Mouse (Mus musculus) left cerebral cortex, postnatal 25 days (tissue): ENCODE measurements around the gene Bdh1. TPM values are rescaled to one million over a fixed set of nuclear protein-coding genes. Genes with fewer than 3 reads are reported as not detected.
A peak's percentile ranks its signal among the peaks of the same experiment; 100 is the strongest.

Experiments used
- DNase-seq, 2 experiments: peaks; one replicate each; pipeline ENCODE4 v3.0.0; 2022; ENCODE audit warnings: low spot score in 2 of 2, mixed read lengths in 1 of 2
- intact Hi-C: fragments of 180-260 bp; cut with DNase I; formaldehyde crosslinking; loops from one replicate; pipeline ENCODE4 v1.15.1; 2025
- total RNA-seq, 2 experiments: library from RNA; stranded (reverse); gene quantifications; 2 replicates each; pipeline ENCODE4 v1.2.3; 2021

Gene Bdh1
- total RNA-seq, 2 experiments from 2014 or later = 115 to 123 TPM

DNA sequence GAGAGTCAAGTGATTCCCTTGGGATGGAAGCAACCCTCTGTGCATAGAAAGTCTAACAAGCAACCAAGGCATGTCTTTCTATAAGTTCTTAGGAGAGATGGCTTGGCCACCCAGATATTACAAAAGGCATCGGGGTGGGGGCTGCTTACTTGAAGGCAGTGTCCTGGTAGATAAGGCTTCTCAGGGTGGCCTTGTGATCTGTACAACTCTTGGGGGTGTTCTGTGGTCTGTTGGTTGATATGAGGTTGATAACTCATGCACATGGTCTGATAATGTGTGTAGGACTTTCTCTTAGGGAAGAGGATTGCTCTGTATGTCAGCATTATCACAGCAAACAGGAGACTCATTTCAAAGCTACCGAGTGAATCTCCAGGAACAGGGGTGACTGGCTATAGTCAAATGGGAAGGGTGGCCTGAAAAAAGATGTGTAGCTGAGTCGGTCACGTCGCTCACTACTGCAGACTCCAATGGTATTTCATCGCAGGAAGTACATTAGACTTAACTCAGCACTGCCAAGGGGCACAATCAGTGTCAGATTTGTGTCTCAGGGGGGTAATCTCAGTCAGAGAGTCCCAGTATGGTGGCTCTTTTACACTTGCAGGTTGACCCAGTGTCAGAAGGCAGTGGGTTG, 4.5 kb downstream of the Bdh1 start:
- DNase-seq = no peak
- intact Hi-C loops = loop anchor here (5.0 kb wide), 1 partner anchor 224 kb away; the partner anchor contains the start of gene Acap2

DNA sequence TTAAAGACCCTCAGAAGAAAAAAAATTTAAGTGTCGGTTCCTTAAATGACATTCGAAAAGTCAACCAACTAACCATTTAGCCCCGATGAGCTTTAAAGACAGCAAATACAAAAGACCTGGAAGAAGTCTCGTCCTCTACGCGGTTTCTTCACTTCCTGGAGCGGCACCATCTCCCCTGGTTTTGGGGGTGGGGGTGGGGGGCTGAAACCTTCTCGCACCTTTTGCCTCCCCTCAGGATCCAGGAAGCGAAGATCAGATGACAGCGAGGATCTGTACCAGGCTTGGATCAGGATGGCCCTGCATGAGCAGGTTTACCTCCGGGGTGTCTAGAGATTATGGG, 6.2 kb downstream of the Bdh1 start:
- DNase-seq = no peak
- intact Hi-C loops = loop anchor here (5.0 kb wide), 1 partner anchor 226 kb away; the partner anchor contains the start of gene Acap2

DNA sequence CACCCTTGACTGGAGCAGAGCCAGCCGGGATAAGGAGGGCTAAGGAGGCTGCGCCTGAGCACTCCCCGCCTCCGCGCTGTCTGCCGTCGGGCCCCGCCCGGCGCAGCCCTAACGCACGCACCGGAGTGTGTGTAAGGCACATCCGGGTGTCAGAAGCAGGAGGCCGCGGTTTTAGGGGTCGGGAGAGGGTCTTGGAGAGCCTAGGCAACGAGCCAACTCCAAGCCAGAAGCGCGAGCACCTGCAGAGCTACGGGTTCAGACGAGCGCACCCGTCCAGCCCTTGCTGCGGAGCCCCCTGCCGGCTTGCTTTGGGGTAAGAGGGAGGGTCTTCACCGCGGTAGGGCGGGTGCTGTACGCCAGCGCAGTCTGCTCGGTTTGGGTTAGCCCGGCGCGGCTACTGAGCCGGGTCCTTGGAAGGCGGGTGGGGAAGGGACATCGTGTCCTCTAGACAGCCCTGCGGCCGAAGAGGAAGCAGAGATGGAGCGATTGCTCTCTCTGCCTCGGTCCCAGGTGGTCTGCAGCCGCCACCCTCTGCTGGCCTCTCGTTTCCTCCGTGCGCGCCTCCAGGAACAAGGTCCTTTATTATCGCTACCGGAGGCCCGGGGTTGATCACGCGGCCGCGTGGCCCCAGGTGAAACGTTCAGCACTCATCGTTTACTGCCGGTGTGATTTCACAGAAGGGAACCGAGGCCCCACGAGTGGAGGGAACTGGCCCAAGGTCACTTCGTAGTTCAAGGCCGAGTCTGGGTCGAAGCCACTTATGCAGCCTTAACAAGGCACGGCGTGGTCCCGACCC, 6.8 kb downstream of the Bdh1 start:
- peak; percentile 88 to 93 for DNase-seq
- intact Hi-C loops = loop anchor here (5.0 kb wide), 1 partner anchor 227 kb away; the partner anchor contains the start of gene Acap2

DNA sequence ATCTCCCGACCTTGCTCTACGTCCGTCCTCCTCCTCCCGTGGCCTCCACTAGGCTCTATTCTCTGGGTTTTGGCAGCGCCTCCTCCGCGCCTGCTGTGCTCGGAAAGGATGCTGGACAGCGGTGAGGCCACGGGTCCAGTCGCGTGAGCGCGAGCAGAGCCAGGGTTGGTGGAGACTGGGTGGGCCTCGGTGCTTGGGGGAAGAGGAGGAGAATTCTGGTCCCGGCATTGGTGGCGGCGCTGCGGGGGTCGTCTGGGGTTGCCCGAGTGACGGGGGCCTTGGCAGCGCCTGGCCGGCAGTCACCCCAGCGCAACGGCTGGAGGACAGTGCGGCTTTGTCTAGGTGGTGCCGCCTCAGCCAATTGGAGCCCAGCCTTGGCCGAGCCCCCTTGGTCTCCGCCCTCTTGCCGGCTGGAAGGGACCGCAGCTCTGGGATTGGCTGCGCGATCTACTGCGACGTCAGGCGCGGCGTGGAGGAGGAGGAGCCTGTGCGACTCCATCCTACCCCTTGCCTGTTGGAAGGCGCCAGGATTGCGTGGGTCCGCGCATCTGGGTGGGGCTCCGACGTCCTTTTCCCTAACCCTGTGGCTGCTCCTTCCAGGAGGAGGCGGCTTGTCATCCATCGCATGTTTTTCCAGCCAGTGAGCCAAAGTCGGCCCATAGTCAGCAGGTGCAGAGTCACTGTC, 7.5 kb downstream of the Bdh1 start:
- peak; percentile 96 to 99 for DNase-seq
- intact Hi-C loops = loop anchor here (5.0 kb wide), 1 partner anchor 227 kb away; the partner anchor contains the start of gene Acap2

DNA sequence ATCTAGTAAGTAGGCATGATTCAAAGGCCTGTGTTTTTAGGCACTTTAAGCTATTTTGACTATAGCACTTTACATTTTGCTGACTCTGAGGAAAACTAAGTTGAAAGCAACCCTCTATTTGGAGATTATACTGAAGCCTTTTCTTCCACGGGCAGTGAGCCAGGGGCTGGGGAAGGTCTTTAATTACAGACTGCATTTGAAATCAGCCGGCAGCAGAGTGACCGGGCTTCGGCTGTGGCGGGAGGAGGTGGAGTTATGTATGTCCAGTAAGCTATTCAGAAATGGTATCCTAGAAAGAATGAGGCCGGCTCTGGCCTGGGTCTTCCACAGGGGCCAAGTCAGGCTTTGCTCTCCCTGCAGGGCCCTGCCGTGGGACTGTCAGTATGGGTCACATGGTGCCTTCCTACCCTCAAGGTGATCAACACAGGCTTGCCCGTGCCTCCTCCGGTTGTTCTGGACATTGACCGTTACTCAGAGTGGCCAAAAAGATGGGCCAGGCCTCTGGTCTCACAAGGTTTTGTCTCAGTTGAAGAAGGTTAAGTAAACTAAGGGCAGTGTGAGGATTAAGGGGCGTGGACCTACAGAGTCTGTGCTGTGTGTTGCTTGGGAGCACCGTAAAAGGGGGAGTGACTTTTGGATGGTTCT, 11.5 kb downstream of the Bdh1 start:
- no peak for DNase-seq
- intact Hi-C loops = no loop called here

DNA sequence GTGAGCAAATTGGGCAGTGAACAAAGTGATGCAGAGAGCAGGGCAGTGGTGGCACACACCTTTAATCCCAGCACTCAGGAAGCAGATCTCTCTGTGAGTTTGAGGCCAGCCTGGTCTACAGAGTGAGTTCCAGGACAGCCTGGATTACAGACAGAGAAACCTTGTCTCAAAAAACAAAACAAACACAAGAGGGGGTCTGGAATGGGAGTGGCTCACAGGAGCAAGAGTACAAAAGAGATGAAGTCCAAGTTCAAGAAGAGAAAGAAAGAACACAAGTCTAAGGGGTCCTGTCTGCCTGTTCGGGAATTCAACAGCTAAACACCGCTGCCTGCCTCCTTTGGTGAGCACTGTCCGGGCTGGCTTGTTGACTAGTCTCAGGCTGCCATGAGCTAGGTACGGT, 13.1 kb downstream of the Bdh1 start:
- DNase-seq = no peak
- intact Hi-C loops = no loop called here

DNA sequence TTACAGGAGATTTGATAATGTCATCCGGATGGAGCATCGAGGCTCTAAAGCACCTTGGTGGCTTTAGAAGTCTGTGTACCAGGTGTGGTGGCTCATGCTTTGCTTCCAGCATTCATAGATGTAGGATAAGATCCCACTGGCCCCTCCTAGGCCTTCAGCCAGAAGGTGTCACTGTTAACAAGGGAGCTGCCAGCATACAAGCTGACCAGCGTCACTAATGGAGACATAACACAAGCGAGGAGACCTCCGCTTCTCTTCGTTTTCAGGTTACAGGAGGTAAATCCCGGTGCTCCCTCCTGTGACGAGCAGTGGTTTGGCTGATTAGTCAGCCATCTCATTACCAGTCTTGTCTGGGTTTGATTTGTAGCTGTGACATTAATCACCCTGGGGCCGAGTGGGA, 14.0 kb downstream of the Bdh1 start:
- no peak for DNase-seq
- intact Hi-C loops = no loop called here

DNA sequence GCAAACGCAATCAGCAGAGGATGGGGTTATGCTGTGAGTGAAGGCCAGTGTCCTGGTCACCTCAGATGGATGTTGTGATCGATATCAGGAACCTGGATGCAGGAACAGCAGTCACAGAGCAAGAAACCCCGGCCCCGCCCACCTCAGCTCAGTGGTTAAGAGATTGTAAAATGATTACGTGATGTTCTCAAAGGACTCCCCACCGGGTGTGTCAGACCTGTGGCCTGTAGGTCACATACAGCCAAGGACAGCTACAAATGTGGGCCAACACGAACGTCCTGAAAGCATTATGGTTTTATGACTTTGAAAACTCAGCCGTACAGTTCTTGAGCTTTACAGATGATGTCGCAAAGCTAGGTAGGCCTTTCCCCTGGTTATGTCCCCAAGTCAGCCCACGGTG, 15.3 kb downstream of the Bdh1 start:
- DNase-seq = no peak
- intact Hi-C loops = no loop called here

DNA sequence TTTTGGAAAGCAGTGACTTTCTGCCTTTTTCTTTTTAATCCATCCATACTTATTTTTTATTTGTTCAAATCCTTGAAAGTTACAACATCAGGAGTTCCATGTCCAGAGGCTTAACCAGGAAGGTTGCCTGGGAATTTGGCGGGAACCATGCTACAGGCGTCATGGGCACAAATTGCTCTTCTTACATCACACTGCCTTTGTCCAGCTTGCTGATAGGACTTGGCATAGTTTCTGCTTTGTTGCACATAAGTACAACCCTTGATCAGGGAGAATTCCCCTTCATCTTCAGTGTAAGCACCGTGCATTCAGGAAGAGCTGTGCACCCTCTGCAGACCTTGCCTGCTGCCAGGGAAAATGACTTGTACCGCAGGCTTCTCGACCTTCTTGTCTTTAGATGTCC, 17.4 kb downstream of the Bdh1 start:
- DNase-seq = no peak
- intact Hi-C loops = no loop called here

DNA sequence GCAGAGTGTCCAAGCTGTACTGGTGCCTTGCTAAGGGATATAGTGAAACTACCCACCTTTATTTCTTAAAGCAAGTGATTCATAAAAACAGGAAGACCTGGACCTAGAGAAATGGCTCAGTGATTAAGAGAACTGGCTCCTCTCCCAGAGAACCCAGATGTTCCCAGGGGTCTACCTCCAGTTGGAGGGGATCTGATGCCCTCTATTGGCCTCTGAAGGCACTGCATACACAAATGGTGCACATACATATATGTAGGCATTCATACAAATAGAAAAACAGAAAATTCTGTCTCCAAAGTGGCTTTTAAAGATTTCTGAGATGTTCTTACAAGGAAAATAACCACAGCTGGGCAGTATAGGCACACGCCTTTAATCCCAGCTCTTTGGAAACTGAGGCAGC, 18.0 kb downstream of the Bdh1 start:
- intact Hi-C loops = no loop called here
- DNase-seq = no peak

DNA sequence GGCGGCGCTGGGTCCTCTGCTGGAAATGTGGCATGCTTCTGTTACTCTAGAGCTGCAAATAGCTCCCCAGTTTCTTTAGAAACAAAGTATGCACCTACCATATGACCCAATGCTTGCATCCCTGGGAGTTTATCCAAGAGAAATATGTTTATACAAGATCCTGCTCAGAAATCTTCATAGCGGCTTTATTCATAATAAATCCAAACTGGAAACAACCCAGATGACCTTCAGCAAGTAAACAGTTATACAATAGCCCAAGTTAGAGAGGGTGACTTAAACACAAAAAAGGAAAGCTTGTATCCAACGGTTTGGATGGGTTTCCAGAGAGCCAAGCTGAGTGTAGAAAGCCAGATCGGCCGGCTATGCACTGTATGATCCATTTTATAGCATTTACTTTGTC, 22.4 kb downstream of the Bdh1 start:
- DNase-seq = no peak
- intact Hi-C loops = no loop called here

DNA sequence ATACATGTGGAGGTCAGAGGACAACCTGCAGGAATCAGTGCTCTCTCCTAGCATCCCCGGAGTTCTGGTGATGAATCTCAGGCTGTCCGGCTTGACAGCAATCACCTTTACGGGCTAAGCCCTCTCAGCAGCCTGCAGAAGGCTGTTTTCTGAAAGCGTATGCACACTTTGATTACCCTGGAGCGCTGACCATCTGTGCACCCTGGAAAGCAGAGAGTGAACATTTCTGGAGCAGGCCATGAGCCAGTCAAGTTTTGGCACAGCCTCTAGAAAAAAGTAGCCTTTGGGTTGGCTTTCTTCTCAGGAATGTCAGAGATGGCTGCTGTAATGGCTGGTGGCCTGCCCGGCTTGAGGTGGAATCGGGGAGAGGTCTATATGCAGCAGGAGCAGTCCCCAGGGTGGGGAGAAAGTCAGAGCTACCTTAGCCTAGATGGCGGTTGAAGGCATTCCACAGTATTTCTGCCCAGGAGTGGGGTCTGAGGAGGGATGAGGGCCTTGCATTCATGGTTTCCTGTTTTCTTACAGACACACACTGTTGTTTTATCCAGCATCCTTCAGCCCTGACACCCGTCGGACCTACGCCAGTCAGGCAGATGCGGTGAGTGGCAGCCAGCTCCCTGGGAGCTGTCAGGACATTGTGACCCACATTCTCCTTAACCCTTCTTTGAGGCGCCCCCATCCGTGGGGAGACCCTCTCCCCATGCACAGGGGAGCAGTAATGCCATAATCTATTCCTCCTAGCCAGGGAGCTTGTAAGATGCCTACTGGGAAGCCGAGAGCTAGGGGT, 24.2 kb downstream of the Bdh1 start:
- DNase-seq = no peak
- intact Hi-C loops = no loop called here

DNA sequence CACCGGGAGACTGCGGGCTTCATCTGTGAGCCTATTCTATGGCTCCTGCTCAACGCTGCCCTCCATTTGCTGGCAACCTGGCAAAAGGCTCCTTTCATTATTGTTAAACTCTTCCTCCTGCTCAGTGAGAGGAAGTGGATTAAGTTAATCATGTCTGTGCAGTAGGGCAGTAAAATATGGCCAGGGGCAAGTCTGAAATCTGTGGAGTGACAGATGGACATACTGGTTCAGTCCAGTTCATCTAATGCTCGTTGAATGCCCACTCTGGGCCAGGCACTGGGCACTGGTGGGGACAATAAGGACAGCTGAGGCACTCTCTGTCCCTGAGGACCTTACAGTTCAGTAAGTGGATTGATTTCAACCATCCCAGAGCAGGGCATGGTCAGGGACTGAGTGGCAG, 27.9 kb downstream of the Bdh1 start:
- intact Hi-C loops = no loop called here
- DNase-seq = no peak

DNA sequence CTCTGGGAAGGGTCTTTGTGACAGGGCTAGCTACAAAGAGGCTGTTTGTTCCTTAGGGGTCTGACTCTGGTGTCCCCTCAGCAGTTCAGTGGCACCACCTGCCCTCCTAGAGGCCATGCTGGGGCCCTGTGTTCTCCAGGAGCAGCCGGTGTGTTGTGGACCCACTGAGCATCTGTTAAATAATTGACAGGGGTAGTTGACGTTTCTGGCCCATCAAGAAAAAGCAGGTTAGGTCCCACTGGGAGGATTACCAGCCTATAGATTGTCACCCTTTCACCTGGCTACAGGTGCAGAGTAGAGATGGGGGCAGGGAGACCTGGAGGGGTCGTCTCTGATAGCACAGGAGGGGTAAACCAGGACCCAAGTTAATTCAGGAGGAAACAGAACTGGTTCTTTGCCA, 29.2 kb downstream of the Bdh1 start:
- intact Hi-C loops = no loop called here

DNA sequence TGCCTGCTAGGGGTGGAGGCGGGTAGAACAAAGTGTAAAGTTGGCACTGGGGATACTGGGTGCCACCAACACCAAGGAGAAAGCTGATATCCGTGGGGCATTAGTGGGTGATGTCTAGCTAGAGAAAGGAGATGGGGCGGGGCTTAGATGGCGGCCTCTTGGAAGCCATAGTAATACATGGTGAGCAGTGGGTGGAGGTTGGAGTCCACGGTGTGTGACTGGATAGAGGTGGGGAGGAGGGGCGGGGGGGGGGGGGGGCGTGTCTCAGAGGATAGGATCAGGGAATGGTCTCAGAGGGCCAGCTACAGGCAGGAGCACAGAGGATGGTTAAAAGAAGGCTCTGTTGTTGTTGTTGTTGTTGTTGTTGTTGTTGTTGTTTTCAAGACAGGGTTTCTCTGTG, 30.4 kb downstream of the Bdh1 start:
- intact Hi-C loops = no loop called here
- DNase-seq = no peak

More for the DNA sequence above, 29.2 kb downstream of the Bdh1 start:
- DNase-seq = no peak

DNA sequence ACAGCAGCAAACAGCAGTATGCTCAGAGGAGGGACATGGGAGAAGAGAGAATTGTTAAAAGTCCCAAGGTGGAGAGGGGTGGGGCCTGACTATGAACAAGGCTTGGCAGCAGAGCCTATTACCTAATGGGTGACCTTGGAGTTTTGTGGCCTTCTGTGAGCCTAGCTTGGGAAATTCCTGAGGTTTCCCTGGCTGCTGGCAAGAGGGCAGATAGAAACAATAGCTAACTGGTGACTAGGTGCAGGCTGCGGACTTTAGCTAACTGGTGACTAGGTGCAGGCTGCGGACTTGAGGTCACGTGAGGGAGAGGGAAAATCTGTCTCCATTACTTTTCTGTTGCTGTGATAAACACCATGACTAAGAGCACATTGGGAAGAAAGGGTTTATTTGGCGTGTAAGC, 31.9 kb downstream of the Bdh1 start:
- intact Hi-C loops = no loop called here
- DNase-seq = no peak

DNA sequence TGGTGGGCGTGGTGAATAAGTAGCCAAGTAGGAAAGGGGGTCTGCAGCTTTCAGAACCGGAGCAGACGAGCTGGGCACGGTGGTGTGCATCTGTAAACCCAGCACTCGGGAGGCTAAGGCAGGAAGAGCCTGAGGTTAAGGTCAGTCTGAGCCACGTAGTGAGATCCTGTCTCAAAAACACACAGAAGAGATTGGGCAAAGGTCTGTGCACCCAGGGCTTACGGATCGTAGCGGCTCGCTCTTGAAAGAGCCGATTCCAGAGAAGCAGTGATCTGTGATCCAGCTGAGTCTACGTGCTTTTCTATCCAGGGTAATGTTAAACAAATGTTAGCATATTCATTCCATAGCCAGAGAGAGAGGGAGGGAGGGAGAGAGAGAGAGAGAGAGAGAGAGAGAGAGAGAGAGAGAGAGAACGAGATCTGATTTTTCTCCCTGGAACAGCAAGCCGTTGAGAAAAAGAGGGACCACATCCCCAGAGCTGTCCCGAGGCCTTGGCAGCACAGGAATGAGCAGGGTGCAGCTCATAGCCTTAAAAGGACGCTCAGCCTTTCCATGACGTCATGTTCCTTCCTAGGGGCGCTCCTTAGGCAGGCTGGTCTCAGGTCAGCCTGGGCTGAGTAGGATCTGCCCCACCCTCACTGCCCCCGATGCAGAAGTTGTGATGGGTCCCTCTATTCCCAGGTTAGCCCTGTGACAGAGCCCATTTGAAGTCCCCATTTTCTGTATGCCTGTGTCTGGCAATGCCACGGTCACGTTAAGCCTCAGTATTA, 33.4 kb downstream of the Bdh1 start:
- intact Hi-C loops = loop anchor here (5.0 kb wide), 1 partner anchor 267 kb away; no protein-coding TSS in a partner anchor
- DNase-seq = no peak

DNA sequence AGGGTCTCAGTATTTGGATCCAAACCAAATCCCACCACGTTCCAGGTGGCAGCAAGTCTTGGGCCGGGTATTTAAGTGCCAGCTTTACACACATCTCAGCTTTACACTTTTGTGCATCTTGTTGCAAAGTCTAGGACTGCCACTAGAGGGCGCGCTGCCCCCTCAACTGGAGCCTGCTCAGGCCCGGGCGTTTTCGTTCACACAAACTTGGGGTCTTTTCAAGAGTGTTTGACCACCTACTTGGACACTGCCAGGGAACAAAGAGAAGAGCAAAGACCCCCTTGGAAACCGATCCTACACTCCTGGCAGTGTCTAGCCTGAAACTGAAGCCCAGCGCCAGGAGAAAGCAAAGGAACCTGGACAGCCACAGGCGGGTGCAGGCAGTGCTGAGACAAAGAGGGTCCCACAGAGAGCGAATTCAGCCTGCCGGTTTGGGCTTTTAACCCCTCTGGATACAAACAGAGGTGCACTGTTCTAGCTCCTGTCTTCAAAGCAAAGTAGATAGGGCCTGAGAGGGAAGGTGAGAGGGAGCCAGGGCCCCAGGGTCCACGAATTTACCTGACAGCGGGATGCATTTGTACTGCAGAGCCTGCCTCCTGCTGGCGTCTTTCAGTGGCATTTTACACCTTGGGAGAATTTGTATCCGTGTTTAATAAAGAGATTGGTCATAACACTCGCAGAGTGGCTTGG, 36.3 kb downstream of the Bdh1 start:
- DNase-seq = peak; percentile 76 to 86
- intact Hi-C loops = loop anchor here (2.0 to 5.0 kb wide), 2 partner anchors 246 to 264 kb away; no protein-coding TSS in a partner anchor
